Comparison of ENCODE assay signal across 11 mouse cellular contexts in the genomic region with DNA sequence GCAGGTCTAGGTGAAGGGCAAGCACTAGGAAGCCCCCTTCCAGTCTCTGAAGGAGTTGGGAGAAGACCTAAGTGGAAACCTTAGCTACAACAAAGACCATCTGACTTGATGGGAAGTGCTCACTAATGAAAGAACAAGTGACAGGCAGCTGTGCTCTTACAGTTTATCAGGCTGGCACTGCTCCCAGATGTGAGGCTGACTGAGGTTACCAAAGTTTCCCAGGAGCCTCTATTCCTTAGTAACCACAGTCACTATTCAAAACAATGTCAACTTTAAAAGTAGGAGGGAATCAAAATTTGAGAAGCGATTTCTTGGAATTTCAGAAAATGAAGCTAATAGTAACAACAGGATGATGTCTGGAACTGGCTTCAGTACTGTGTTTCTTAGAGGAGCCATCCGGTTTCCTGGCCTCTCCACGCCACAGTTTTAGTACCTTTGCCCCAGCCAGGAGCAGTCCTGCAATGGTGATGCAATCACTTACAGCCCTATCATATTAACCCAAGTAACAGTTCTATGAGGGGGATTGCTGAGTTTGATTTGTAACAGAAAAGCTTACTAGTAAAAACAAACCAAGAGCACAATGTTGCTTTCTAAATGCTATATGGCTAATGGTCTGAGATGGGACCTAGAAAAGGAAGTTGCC.
DNase-seq lines count a peak whose midpoint lies in the region; ATAC-seq and TF ChIP-seq lines count a peak whose summit lies in the region.
"Had no signal": no experiment of that assay in that cellular context is flagged by ENCODE, and none has a peak within 500 bp of the region (broad histone marks: within the 10 kb centered on the region; RNA-seq: fewer than 3 reads in every experiment).

No protein-coding gene starts in this region.

- H3K4me3 ChIP-seq in lung, adult 2 months (replicated peaks; ENCODE audit: extremely low read depth, low read depth, low read length) = no peak overlapping the region
- H3K4me3 ChIP-seq: embryonic facial prominence, embryonic 15.5 days; neural tube, embryonic 15.5 days had no signal

- no peak for ATAC-seq in erythroblast, adult 5-6 weeks (replicated peaks; ENCODE audit: low FRiP score, poor library complexity, severe bottlenecking)
- ATAC-seq in CD4-positive, CD25-positive, alpha-beta regulatory T cell, adult 4 months = no peak
- ATAC-seq: Patski had no signal

- no peaks in the 10 kb centered on the region; the same call in 1 of the 2 replicates for H3K4me1 ChIP-seq in lung, adult 2 months (ENCODE audit: control insufficient read depth, insufficient read depth, low read length)

- TF ChIP-seq CTCF in lung, adult 2 months (IDR thresholded peaks at IDR 0.05; ENCODE audit: insufficient read depth, low read length) = no peak

- TF ChIP-seq POLR2A in lung, adult 2 months (IDR thresholded peaks at IDR 0.05; ENCODE audit: borderline replicate concordance, extremely low read depth, low read depth, low read length) = no peak

- DNase-seq in lung, adult 18-20 months = peak; percentile 37 to 52
- no peak for DNase-seq in lung, adult 2 months
- DNase-seq in gastrocnemius, adult 8-10 months (ENCODE audit: low spot score in 2 of 2) = peak; percentile 19 to 30
- DNase-seq in kidney, postnatal 14 days = peak; percentile 34
- DNase-seq in ovary, postnatal 14 days (ENCODE audit: low spot score) = no peak
- DNase-seq: cerebellum, adult 11-12 months had no signal

- 57% methylated on average over 3 of the region's 3 CpGs for WGBS in lung, adult 2 months

Comparison
In these comparisons a context has a peak if more than half of its experiments do, and no peak if none do; other contexts are left out.
1. DNase-seq: peak in lung, adult 18-20 months (2 of 2), gastrocnemius, adult 8-10 months (2 of 2) and kidney, postnatal 14 days (single experiment); none in lung, adult 2 months (single experiment) and ovary, postnatal 14 days (single experiment).